Mouse (Mus musculus): ENCODE measurements around the gene Rundc3a. TPM values are rescaled to one million over a fixed set of nuclear protein-coding genes. Genes with fewer than 3 reads are reported as not detected.
A peak's percentile ranks its signal among the peaks of the same experiment; 100 is the strongest.

Rundc3a gene
- polyA plus RNA-seq, 1 experiment from 2014 or later, result 115 TPM

DNA sequence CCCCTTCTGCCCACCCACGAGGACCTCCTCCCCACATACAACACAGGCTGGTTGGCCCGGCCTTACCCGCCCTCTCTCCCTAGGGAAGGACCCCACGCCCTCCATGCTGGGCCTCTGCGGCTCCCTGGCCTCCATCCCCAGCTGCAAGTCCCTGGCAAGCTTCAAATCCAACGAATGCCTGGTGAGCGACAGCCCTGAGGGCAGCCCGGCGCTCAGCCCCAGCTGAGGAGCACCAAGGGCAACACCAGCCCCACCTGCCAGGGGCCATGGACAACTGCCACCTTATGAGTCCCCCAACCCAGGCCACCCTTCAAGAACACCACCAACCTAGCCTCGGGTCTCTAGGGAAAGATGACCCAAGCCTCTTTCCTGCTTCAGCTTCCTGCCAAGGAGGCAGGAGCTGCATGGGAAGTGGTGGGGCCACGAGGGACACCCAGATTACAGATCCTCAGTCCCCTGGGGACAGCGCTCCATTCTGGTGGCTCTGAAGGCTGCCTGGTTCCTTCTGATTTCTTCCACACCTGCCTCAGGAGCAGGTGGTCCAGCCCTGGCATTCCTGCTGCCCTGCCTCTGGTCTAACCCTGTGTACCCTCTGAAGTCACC is 8.8 kb downstream of the Rundc3a start:
- H3K9me3 ChIP-seq (replicated peaks; ENCODE audit: control insufficient read depth, low read length), result no peaks in the 10 kb centered on the region
- no peak overlapping the region for H3K9ac ChIP-seq (ENCODE audit: low read length)
- peaks cover 71% of the 10 kb centered on the region for H3K36me3 ChIP-seq (ENCODE audit: control insufficient read depth, insufficient read depth, low read length)
- DNase-seq (ENCODE audit: low spot score) (no peak), ATAC-seq (no peak)
- H3K4me2 ChIP-seq (ENCODE audit: low read length), result no peak overlapping the region
- H3K27me3 ChIP-seq (replicated peaks; ENCODE audit: control insufficient read depth, insufficient read depth, low read length), result 0 out of 2 replicates have a peak, but pooled peaks cover 3% of the 10 kb centered on the region
- no peak overlapping the region for H3K4me3 ChIP-seq (ENCODE audit: low read depth, low read length)
- H3K27ac ChIP-seq (ENCODE audit: low read depth, low read length), result no peak overlapping the region
- H3K4me1 ChIP-seq (ENCODE audit: control insufficient read depth, insufficient read depth, low read length), result peaks cover 23% of the 10 kb centered on the region
- 59% methylated on average over 12 of the region's 12 CpGs for WGBS

- Histone ChIP-seq H3K9ac (ENCODE audit: low read length) (no peak overlapping the region), H3K27ac (ENCODE audit: low read depth, low read length) (no peak overlapping the region), H3K4me1 (ENCODE audit: control insufficient read depth, insufficient read depth, low read length) (peaks cover 24% of the 10 kb centered on the region), H3K36me3 (ENCODE audit: control insufficient read depth, insufficient read depth, low read length) (peaks cover 63% of the 10 kb centered on the region), H3K27me3 (replicated peaks; ENCODE audit: control insufficient read depth, insufficient read depth, low read length) (0 out of 2 replicates have a peak, but pooled peaks cover 3% of the 10 kb centered on the region), H3K4me3 (ENCODE audit: low read depth, low read length) (no peak overlapping the region), H3K9me3 (replicated peaks; ENCODE audit: control insufficient read depth, low read length) (no peaks in the 10 kb centered on the region), H3K4me2 (ENCODE audit: low read length) (no peak overlapping the region)
- ATAC-seq, result no peak
- WGBS, result 93% methylated on average over 11 of the region's 11 CpGs
- DNase-seq (ENCODE audit: low spot score), result no peak
Observed at GRCm38 (mm10) chr11:102403657-102404056, 10.5 kb downstream of the Rundc3a start.

- DNase-seq (ENCODE audit: low spot score) (no peak), ATAC-seq (no peak)
- Histone ChIP-seq H3K9me3 (replicated peaks; ENCODE audit: control insufficient read depth, low read length) (no peaks in the 10 kb centered on the region), H3K4me1 (ENCODE audit: control insufficient read depth, insufficient read depth, low read length) (peaks cover 17% of the 10 kb centered on the region), H3K4me3 (ENCODE audit: low read depth, low read length) (no peak overlapping the region), H3K27ac (ENCODE audit: low read depth, low read length) (no peak overlapping the region), H3K4me2 (ENCODE audit: low read length) (no peak overlapping the region), H3K27me3 (replicated peaks; ENCODE audit: control insufficient read depth, insufficient read depth, low read length) (0 out of 2 replicates have a peak, but pooled peaks cover 3% of the 10 kb centered on the region), H3K36me3 (ENCODE audit: control insufficient read depth, insufficient read depth, low read length) (peaks cover 56% of the 10 kb centered on the region), H3K9ac (ENCODE audit: low read length) (no peak overlapping the region)
- 85% methylated on average over 18 of the region's 18 CpGs for WGBS
Observed at GRCm38 (mm10) chr11:102404161-102405010, 11.2 kb downstream of the Rundc3a start.

DNA sequence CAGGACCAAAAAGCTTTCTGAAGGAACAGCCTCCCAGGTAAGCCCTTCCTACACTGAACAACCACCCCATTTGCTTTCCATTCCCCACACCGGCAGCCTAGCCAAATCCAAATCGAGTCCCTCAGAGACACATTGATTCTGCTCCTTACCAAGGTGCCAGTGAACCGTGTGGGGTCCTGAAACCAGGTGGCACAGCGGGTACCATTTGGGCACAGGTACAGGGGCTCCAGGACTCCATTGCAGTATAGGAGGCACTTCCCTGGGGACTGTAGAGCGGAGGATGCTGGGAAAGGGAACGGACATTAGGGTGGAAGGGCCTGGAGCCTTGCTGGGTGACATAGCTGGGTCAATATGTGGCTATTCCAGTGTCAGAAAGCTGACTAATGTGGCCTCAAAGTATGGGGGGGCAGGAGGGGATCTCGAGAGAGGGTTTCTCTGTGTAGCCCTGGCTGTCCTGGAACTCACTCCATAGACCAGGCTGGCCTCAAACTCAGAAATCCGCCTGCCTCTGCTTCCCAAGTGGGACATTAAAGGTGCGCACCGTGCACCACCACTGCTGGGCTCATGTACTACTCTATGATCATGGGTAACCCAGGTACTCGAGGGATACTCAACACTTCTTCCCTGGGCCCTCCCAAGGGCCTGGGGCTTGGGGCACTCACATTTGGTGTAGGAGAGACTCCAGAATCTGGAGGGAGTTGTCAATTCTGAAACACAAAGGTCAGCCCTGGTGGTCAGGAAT is 12.5 kb downstream of the Rundc3a start:
- DNase-seq (ENCODE audit: low spot score), result no peak
- peaks cover 14% of the 10 kb centered on the region for H3K4me1 ChIP-seq (ENCODE audit: control insufficient read depth, insufficient read depth, low read length)
- peak overlapping the region; percentile 87; the same call in 1 of the 2 replicates for H3K9ac ChIP-seq (ENCODE audit: low read length)
- H3K27me3 ChIP-seq (replicated peaks; ENCODE audit: control insufficient read depth, insufficient read depth, low read length), result no peaks in the 10 kb centered on the region
- ATAC-seq, result no peak
- no peak overlapping the region for H3K27ac ChIP-seq (ENCODE audit: low read depth, low read length)
- H3K4me2 ChIP-seq (ENCODE audit: low read length), result peak overlapping the region; percentile 68; the same call in 1 of the 2 replicates
- H3K9me3 ChIP-seq (replicated peaks; ENCODE audit: control insufficient read depth, low read length), result no peaks in the 10 kb centered on the region
- no peak overlapping the region for H3K4me3 ChIP-seq (ENCODE audit: low read depth, low read length)
- WGBS, result 85% methylated on average over 11 of the region's 11 CpGs
- H3K36me3 ChIP-seq (ENCODE audit: control insufficient read depth, insufficient read depth, low read length), result peaks cover 43% of the 10 kb centered on the region

DNA sequence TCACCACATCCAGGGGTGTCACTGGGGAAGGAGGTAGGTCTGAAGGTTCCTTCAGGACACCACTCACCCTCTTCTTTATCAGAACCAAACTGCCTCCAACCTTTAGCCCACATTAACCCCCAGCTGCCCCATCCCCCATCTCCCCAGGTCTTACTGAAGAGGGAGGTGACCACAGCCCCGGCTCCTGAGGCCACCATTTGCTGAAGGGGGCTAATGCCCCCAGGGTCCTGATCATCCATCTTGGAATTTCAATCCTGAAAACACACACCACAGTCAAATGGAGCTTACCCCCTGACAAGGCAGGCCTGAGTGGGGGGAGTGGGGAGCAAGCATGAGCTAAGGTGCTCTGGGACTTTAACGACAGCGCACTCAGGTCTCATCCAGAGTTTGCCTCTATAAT is 13.2 kb downstream of the Rundc3a start:
- H3K27ac ChIP-seq (ENCODE audit: low read depth, low read length), result no peak overlapping the region
- no peaks in the 10 kb centered on the region for H3K27me3 ChIP-seq (replicated peaks; ENCODE audit: control insufficient read depth, insufficient read depth, low read length)
- peak overlapping the region; percentile 87 for H3K9ac ChIP-seq (ENCODE audit: low read length)
- peak overlapping the region; percentile 64 for H3K4me3 ChIP-seq (ENCODE audit: low read depth, low read length)
- no peaks in the 10 kb centered on the region for H3K9me3 ChIP-seq (replicated peaks; ENCODE audit: control insufficient read depth, low read length)
- H3K4me2 ChIP-seq (ENCODE audit: low read length), result peak overlapping the region; percentile 68
- WGBS, result 9% methylated on average over 3 of the region's 3 CpGs
- DNase-seq (ENCODE audit: low spot score) (no peak), ATAC-seq (no peak)
- H3K36me3 ChIP-seq (ENCODE audit: control insufficient read depth, insufficient read depth, low read length), result peaks cover 36% of the 10 kb centered on the region
- peaks cover 14% of the 10 kb centered on the region for H3K4me1 ChIP-seq (ENCODE audit: control insufficient read depth, insufficient read depth, low read length)

- Histone ChIP-seq H3K9me3 (replicated peaks; ENCODE audit: control insufficient read depth, low read length) (no peaks in the 10 kb centered on the region), H3K27me3 (replicated peaks; ENCODE audit: control insufficient read depth, insufficient read depth, low read length) (no peaks in the 10 kb centered on the region), H3K36me3 (ENCODE audit: control insufficient read depth, insufficient read depth, low read length) (peaks cover 28% of the 10 kb centered on the region), H3K4me2 (ENCODE audit: low read length) (peak overlapping the region; percentile 68), H3K9ac (ENCODE audit: low read length) (peak overlapping the region; percentile 87), H3K27ac (ENCODE audit: low read depth, low read length) (peak overlapping the region; percentile 56), H3K4me1 (ENCODE audit: control insufficient read depth, insufficient read depth, low read length) (peaks cover 14% of the 10 kb centered on the region), H3K4me3 (ENCODE audit: low read depth, low read length) (peak overlapping the region; percentile 64)
- under 1% methylated on average over 66 of the region's 85 CpGs for WGBS
- DNase-seq (ENCODE audit: low spot score) (peak; percentile 91), ATAC-seq (peak; percentile 72)
Observed at GRCm38 (mm10) chr11:102406900-102407833, 14.0 kb downstream of the Rundc3a start.

- H3K27ac ChIP-seq (ENCODE audit: low read depth, low read length), result peak within 1 kb of the TSS; percentile 56
Observed at GRCm38 (mm10) chr11:102407834-102408215, 14.6 kb downstream of the Rundc3a start, which contains the start of gene Slc25a39. TSS of gene Slc25a39 (minus strand) at chr11:102407946.

More at GRCm38 (mm10) chr11:102407834-102408215, 14.6 kb downstream of the Rundc3a start, which contains the start of gene Slc25a39:
- ATAC-seq (no peak), DNase-seq (ENCODE audit: low spot score) (no peak)
- Histone ChIP-seq H3K4me3 (ENCODE audit: low read depth, low read length) (peak within 1 kb of the TSS; percentile 64), H3K9ac (ENCODE audit: low read length) (peak within 1 kb of the TSS; percentile 87), H3K36me3 (ENCODE audit: control insufficient read depth, insufficient read depth, low read length) (peaks cover 22% of the 10 kb centered on the region), H3K4me1 (ENCODE audit: control insufficient read depth, insufficient read depth, low read length) (peaks cover 14% of the 10 kb centered on the region), H3K27me3 (replicated peaks; ENCODE audit: control insufficient read depth, insufficient read depth, low read length) (no peaks in the 10 kb centered on the region), H3K9me3 (replicated peaks; ENCODE audit: control insufficient read depth, low read length) (no peaks in the 10 kb centered on the region), H3K4me2 (ENCODE audit: low read length) (peak within 1 kb of the TSS; percentile 68)
- WGBS, result 1% methylated on average over 19 of the region's 19 CpGs
